Mouse (Mus musculus) midbrain, embryonic 15.5 days (tissue): ENCODE data around the gene Pck1. TPM values are rescaled to one million over a fixed set of nuclear protein-coding genes. Genes with fewer than 3 reads are reported as not detected.

Experiments
- ATAC-seq: fragments of 200-750 bp; cut with Nextera tagmentation; replicated peaks from 2 replicates; pipeline ENCODE4 v1.8.0; 2017; ENCODE audit warnings: moderate TSS enrichment
- H3K27ac ChIP-seq: fragments of 300-500 bp; sonication (generic); 2 replicates; pipeline ENCODE4 v1.5.1; 2015; ENCODE audit warnings: mild to moderate bottlenecking, inconsistent platforms
- H3K27me3 ChIP-seq: fragments of 300-500 bp; sonication (generic); replicated peaks from 2 replicates; pipeline ENCODE4 v1.6.1; 2015; ENCODE audit warnings: inconsistent platforms
- H3K36me3 ChIP-seq: fragments of 300-500 bp; sonication (generic); replicated peaks from 2 replicates; pipeline ENCODE4 v1.6.1; 2015; ENCODE audit warnings: inconsistent platforms
- H3K4me1 ChIP-seq: fragments of 300-500 bp; sonication (generic); 2 replicates; pipeline ENCODE4 v1.6.1; 2015; ENCODE audit warnings: inconsistent platforms
- H3K4me2 ChIP-seq: fragments of 300-500 bp; sonication (generic); 2 replicates; pipeline ENCODE4 v1.6.1; 2015; ENCODE audit warnings: inconsistent platforms, mild to moderate bottlenecking, moderate library complexity
- H3K4me3 ChIP-seq: fragments of 300-500 bp; sonication (generic); 2 replicates; pipeline ENCODE4 v1.5.1; 2015; ENCODE audit warnings: mild to moderate bottlenecking, inconsistent platforms
- H3K9ac ChIP-seq: fragments of 300-500 bp; sonication (generic); 2 replicates; pipeline ENCODE4 v1.6.1; 2015; ENCODE audit warnings: mild to moderate bottlenecking, inconsistent platforms
- H3K9me3 ChIP-seq: fragments of 300-500 bp; sonication (generic); 2 replicates; pipeline ENCODE4 v1.6.1; 2016; ENCODE audit warnings: inconsistent platforms
- WGBS: fragments of 180-500 bp; shearing (Covaris S2); methylation state at CpG from one replicate; pipeline ENCODE4 v1.1.7; 2015; ENCODE audit warnings: mixed read lengths; 5-methylcytosine and 5-hydroxymethylcytosine counted together
- polyA plus RNA-seq: library from polyadenylated mRNA; unstranded; fragments of >200 nt; fragmentation: Nextera tagmentation; extraction: Ambion mirVana; gene quantifications from 2 replicates; pipeline ENCODE4 v1.2.1, GENCODE M21; 2015

The Pck1 gene
- polyA plus RNA-seq, 1 experiment from 2014 or later, result not detected

DNA sequence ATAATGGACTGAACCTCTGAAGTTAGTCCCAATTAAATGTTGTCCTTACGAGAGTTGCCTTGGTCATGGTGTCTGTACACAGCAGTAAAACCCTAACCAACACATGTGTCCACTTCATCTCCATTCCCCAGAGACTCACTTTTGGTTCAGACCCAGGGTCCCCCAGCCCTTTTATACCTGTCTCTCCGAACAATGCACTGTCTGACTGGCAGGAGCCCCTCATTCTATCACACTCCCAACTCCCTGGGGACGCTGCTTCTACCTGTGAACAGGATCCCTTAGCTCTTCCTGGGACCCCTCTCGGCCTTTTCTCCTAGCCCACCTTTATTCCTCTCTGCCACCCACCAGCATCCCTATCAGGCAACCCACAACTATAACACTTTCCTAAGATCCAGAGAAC lies 41.9 kb downstream of the Pck1 start:
- Histone ChIP-seq H3K4me1 (no peaks in the 10 kb centered on the region), H3K9me3 (0 out of 2 replicates have a peak, but pooled peaks cover 3% of the 10 kb centered on the region), H3K4me2 (no peak overlapping the region), H3K9ac (no peak overlapping the region), H3K4me3 (no peak overlapping the region), H3K36me3 (no peaks in the 10 kb centered on the region), H3K27me3 (no peaks in the 10 kb centered on the region), H3K27ac (no peak overlapping the region)
- no peak for ATAC-seq
- WGBS, result 89% methylated on average over 4 of the region's 4 CpGs

DNA sequence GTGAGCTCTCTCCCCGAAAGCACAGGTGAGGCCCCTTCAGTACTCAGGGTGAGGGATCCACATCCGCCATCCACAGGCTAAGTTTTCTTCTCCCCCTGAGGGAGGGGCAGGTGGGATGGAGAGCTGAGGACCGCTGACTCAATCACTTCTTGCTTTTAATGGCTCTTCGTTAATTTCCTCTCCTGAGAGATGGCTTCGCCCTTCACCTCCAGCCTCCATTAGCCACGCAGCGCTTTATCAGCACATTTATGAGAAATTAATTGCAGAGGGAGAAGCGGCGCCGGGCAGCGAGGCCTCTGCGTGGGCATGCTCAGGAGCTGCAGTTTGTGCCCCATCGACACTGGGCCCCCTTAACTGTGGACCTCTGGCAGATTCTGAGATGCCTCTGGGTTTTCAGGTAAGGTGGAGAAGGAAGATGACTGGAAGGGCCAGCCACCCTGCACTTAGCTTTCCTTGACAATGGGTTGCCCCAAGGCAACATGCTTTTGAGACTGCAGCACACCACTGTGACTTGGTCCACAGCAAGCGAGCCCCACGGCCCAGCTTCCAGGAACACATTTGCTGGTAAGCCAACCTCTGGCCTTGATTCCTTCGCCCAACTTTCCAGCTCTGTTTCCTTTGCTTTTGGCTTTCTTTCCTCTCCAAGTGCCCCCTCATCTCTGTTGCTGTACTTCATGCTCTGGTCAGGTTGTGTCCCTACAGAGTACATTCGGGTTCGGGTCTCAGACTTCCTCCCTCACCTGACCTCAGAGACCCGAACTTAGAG lies 50.3 kb downstream of the Pck1 start:
- no peak overlapping the region for H3K9ac ChIP-seq
- no peaks in the 10 kb centered on the region for H3K36me3 ChIP-seq
- H3K9me3 ChIP-seq, result no peaks in the 10 kb centered on the region
- 79% methylated on average over 19 of the region's 19 CpGs for WGBS
- H3K4me1 ChIP-seq, result no peaks in the 10 kb centered on the region
- H3K27me3 ChIP-seq, result no peaks in the 10 kb centered on the region
- no peak for ATAC-seq
- no peak overlapping the region for H3K4me2 ChIP-seq
- no peak overlapping the region for H3K27ac ChIP-seq
- no peak overlapping the region for H3K4me3 ChIP-seq

DNA sequence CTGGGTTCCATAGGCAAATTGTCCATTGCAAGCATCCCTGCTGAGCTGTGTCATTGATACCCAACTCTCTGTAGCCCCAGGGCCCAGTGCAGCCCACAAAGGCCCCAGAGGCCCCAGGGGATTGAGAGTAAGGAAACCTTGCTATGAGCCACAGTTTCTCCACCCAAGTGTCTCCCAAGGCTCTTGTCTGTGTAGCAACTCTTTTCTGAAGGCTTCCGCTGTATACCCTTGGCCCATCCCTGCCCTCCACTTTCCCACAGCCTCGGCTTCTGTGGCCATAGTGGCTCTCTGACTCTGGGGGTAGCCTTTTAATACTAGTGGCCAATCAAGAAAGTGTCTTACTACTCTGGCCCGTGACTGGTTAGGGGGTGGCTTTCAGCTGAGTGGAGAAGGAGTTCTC lies 50.9 kb downstream of the Pck1 start:
- Histone ChIP-seq H3K9me3 (no peaks in the 10 kb centered on the region), H3K36me3 (no peaks in the 10 kb centered on the region), H3K27me3 (no peaks in the 10 kb centered on the region), H3K9ac (no peak overlapping the region), H3K27ac (no peak overlapping the region), H3K4me3 (no peak overlapping the region), H3K4me2 (no peak overlapping the region), H3K4me1 (no peaks in the 10 kb centered on the region)
- WGBS, result 87% methylated on average over 3 of the region's 3 CpGs
- ATAC-seq, result no peak

DNA sequence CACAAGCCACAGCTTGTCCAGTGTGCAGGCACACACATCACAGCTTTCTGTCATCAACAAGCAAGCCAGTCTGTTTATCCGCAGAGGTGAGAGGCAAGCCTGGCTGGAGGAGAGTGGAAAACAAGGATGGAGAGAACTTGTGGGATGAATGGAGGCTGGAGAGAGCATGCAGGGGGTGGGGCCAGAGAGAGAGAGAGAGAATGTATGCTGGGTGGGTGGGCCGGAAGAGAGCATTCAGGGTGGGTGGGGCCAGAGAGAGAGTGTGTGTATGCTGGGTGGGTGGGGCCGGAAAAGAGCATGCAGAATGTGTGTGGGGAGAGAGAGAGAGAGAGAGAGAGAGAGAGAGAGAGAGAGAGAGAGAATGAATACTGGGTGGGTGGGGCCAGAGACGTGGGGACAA lies 51.8 kb downstream of the Pck1 start:
- H3K4me2 ChIP-seq, result no peak overlapping the region
- H3K27ac ChIP-seq, result no peak overlapping the region
- H3K4me1 ChIP-seq, result no peaks in the 10 kb centered on the region
- H3K9ac ChIP-seq, result no peak overlapping the region
- H3K27me3 ChIP-seq, result no peaks in the 10 kb centered on the region
- no peak for ATAC-seq
- 55% methylated on average over 4 of the region's 4 CpGs for WGBS
- H3K36me3 ChIP-seq, result no peaks in the 10 kb centered on the region
- H3K4me3 ChIP-seq, result no peak overlapping the region
- no peaks in the 10 kb centered on the region for H3K9me3 ChIP-seq

DNA sequence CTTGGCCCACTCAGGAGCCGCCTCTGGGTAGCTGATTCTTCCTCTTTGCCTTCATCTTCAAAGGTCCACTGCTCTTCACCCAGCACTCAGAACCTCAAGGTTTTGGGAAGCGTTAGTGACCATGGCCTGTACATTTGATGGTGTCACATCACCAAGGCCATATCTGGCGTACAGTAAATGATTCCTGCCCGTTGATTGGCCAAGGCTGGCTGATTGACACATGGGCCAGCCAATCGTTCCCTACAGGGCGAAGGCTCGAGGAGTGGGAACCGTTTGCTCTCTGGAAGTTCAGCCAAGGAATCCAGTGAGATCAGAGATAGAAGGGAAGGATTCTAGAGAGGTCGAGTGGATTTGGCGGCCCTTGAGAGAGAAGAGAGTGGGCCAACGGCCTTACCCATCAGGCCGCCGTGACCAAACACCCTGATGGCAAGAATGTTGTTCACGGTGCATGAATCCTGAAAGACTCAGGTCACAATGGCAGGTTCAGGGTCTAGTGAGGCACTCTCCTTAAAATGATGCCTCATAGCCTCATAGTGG lies 52.8 kb downstream of the Pck1 start:
- no peak overlapping the region for H3K4me2 ChIP-seq
- no peak for ATAC-seq
- 91% methylated on average over 14 of the region's 14 CpGs for WGBS

DNA sequence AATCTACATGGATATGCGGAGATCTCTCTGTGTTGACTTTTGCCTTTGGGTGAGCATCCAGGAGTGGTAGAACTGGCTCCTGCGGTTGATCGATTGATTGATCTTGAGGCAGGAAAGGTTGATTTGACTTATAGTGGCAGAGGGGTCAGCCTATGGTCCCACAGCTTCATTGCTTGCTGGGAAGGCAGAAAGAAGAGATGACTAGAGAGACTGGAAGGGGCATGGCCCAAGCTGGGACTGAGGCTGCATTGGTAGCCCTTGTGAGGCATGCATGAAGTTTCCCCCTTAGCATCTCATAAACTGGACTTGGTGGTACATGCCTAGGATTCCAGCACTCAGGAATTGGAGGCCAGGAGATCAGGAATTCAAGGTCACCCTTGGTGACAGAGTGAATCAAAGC lies 54.2 kb downstream of the Pck1 start:
- H3K9ac ChIP-seq, result no peak overlapping the region
- 98% methylated on average over 3 of the region's 3 CpGs for WGBS
- H3K4me3 ChIP-seq, result no peak overlapping the region
- no peaks in the 10 kb centered on the region for H3K9me3 ChIP-seq
- H3K4me1 ChIP-seq, result no peaks in the 10 kb centered on the region
- no peak for ATAC-seq
- no peak overlapping the region for H3K4me2 ChIP-seq
- no peaks in the 10 kb centered on the region for H3K27me3 ChIP-seq
- H3K27ac ChIP-seq, result no peak overlapping the region
- H3K36me3 ChIP-seq, result no peaks in the 10 kb centered on the region

More for the DNA sequence above, 52.8 kb downstream of the Pck1 start:
- Histone ChIP-seq H3K36me3 (no peaks in the 10 kb centered on the region), H3K4me1 (no peaks in the 10 kb centered on the region), H3K9me3 (no peaks in the 10 kb centered on the region), H3K4me3 (no peak overlapping the region), H3K27ac (no peak overlapping the region), H3K27me3 (no peaks in the 10 kb centered on the region), H3K9ac (no peak overlapping the region)

Other genes with a start within 250 kb of the Pck1 start
- 14.3 and 17.2 TPM in 2 replicates for gene Bmp7, start 212.7 kb upstream of the Pck1 start, polyA plus RNA-seq
- gene Spo11, start 175.3 kb upstream of the Pck1 start, polyA plus RNA-seq, result 1.4 TPM in 2 replicates
- gene Rae1, start 152.9 kb upstream of the Pck1 start, polyA plus RNA-seq, result 118 and 126 TPM in 2 replicates
- gene Rbm38, start 132.6 kb upstream of the Pck1 start, polyA plus RNA-seq, result 13.8 and 16.3 TPM in 2 replicates
- gene Ctcfl, start 33.5 kb upstream of the Pck1 start, polyA plus RNA-seq, result 0.05 and 0.14 TPM in 2 replicates
- gene Zbp1, start 65.9 kb downstream of the Pck1 start, polyA plus RNA-seq, result 0.22 and 1.1 TPM in 2 replicates
- 4.1 and 4.6 TPM in 2 replicates for gene Pmepa1, start 123.5 kb downstream of the Pck1 start, polyA plus RNA-seq